ENCODE assay signal across 19 mouse cellular contexts in the genomic region with DNA sequence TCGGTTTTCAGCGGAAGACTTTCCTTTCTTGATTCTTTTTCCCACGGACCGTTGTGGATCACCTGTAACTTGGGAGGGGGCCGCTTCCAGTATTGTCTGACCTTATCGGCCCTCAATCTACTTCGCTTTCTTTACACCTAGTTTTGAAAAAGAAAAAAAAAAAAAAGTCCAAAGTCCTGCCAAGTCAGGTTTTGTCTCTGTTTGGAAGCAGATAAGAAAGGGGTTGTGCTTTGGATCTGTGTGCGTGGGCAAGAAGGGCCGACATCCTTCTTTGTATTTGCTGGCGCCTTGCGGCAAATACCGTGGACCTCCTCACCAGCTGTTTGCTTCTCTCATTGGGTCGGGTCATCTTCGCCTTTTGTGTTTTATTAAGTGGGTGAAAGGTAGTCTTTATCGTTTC. TPM values are rescaled to one million over a fixed set of nuclear protein-coding genes. Genes with fewer than 3 reads are reported as not detected.
DNase-seq lines count a peak whose midpoint lies in the region; ATAC-seq and TF ChIP-seq lines count a peak whose summit lies in the region.
"Had no signal": no experiment of that assay in that cellular context is flagged by ENCODE, and none has a peak within 500 bp of the region (broad histone marks: within the 10 kb centered on the region; RNA-seq: fewer than 3 reads in every experiment).

No protein-coding gene starts in this region.

- no peak overlapping the region for H3K4me3 ChIP-seq in heart, embryonic 10.5 days
- no peak overlapping the region for H3K4me3 ChIP-seq in heart, postnatal 0 days (ENCODE audit: low read depth, low read length)
- no peak overlapping the region for H3K4me3 ChIP-seq in lung, embryonic 16.5 days (ENCODE audit: low read length)
- H3K4me3 ChIP-seq: embryonic facial prominence, embryonic 12.5 days; erythroblast, embryonic 14.5 days; forebrain, embryonic 13.5 days; hindbrain, embryonic 15.5 days; limb, embryonic 15.5 days; midbrain, embryonic 15.5 days; myocyte had no signal

- H3K9me3 ChIP-seq in heart, embryonic 10.5 days: no peaks in the 10 kb centered on the region
- H3K9me3 ChIP-seq in heart, postnatal 0 days (replicated peaks; ENCODE audit: control insufficient read depth, low read length): no peaks in the 10 kb centered on the region
- H3K9me3 ChIP-seq in lung, embryonic 16.5 days (ENCODE audit: control insufficient read depth, low read length): no peaks in the 10 kb centered on the region
- H3K9me3 ChIP-seq: embryonic facial prominence, embryonic 12.5 days; forebrain, embryonic 13.5 days; hindbrain, embryonic 15.5 days; limb, embryonic 15.5 days; midbrain, embryonic 15.5 days had no signal

- no peak for DNase-seq in heart, embryonic 10.5 days (ENCODE audit: low spot score)
- DNase-seq in heart, adult 9 months (ENCODE audit: low spot score in 2 of 2): no peak
- DNase-seq in heart, postnatal 0 days (ENCODE audit: low spot score): no peak
- no peak for DNase-seq in heart, adult 18-20 months
- DNase-seq in lung, postnatal 36 days: no peak
- DNase-seq in left cerebral cortex, adult 8-10 months (ENCODE audit: low spot score in 2 of 2): no peak
- DNase-seq: adrenal gland, postnatal 10 days; cerebellum, adult 9-11 months; kidney, adult 18-20 months had no signal

- H3K36me3 ChIP-seq in heart, embryonic 10.5 days: peaks cover 25% of the 10 kb centered on the region
- H3K36me3 ChIP-seq in heart, postnatal 0 days (replicated peaks; ENCODE audit: control insufficient read depth, insufficient read depth, low read length): peaks cover 22% of the 10 kb centered on the region
- H3K36me3 ChIP-seq in lung, embryonic 16.5 days (ENCODE audit: control insufficient read depth, insufficient read depth, low read length): peaks cover 14% of the 10 kb centered on the region
- H3K36me3 ChIP-seq: G1E had no signal

- no peak overlapping the region for H3K9ac ChIP-seq in heart, postnatal 0 days (replicated peaks; ENCODE audit: low read depth, low read length)
- H3K9ac ChIP-seq in lung, embryonic 16.5 days (ENCODE audit: low read length): no peak overlapping the region
- H3K9ac ChIP-seq: embryonic facial prominence, embryonic 12.5 days; forebrain, embryonic 13.5 days; hindbrain, embryonic 15.5 days; limb, embryonic 15.5 days; midbrain, embryonic 15.5 days had no signal

- H3K4me2 ChIP-seq in heart, postnatal 0 days (ENCODE audit: low read depth, low read length): peak overlapping the region; percentile 35
- peak overlapping the region; percentile 13; the same call in 1 of the 2 replicates for H3K4me2 ChIP-seq in lung, embryonic 16.5 days (ENCODE audit: low read depth, low read length)
- H3K4me2 ChIP-seq: embryonic facial prominence, embryonic 12.5 days; forebrain, embryonic 13.5 days; hindbrain, embryonic 15.5 days; limb, embryonic 15.5 days; midbrain, embryonic 15.5 days had no signal

- WGBS in heart, embryonic 10.5 days: 75% methylated on average over 15 of the region's 15 CpGs
- 46% methylated on average over 15 of the region's 15 CpGs for WGBS in heart, postnatal 0 days
- 54% methylated on average over 15 of the region's 15 CpGs for WGBS in lung, embryonic 16.5 days

- peaks cover 57% of the 10 kb centered on the region for H3K4me1 ChIP-seq in heart, embryonic 10.5 days
- H3K4me1 ChIP-seq in heart, postnatal 0 days (ENCODE audit: control insufficient read depth, insufficient read depth): peaks cover 56% of the 10 kb centered on the region
- peaks cover 12% of the 10 kb centered on the region; the same call in 1 of the 2 replicates for H3K4me1 ChIP-seq in lung, embryonic 16.5 days (replicated peaks; ENCODE audit: control insufficient read depth, insufficient read depth, low read length)

- H3K27ac ChIP-seq in heart, embryonic 10.5 days: peak overlapping the region; percentile 67
- peak overlapping the region; percentile 50 for H3K27ac ChIP-seq in heart, postnatal 0 days (ENCODE audit: low read depth)
- H3K27ac ChIP-seq in lung, embryonic 16.5 days (ENCODE audit: low read length): no peak overlapping the region
- H3K27ac ChIP-seq: embryonic facial prominence, embryonic 12.5 days; forebrain, embryonic 13.5 days; hindbrain, embryonic 15.5 days; limb, embryonic 15.5 days; midbrain, embryonic 15.5 days had no signal

- H3K27me3 ChIP-seq in heart, embryonic 10.5 days (ENCODE audit: insufficient read depth, poor library complexity, severe bottlenecking): no peaks in the 10 kb centered on the region
- H3K27me3 ChIP-seq in heart, postnatal 0 days (ENCODE audit: control insufficient read depth, insufficient read depth, low read length): no peaks in the 10 kb centered on the region
- no peaks in the 10 kb centered on the region for H3K27me3 ChIP-seq in lung, embryonic 16.5 days (ENCODE audit: control insufficient read depth, insufficient read depth, low read depth, low read length)
- H3K27me3 ChIP-seq: embryonic facial prominence, embryonic 12.5 days; forebrain, embryonic 13.5 days; hindbrain, embryonic 15.5 days; limb, embryonic 15.5 days; midbrain, embryonic 15.5 days had no signal

- peak; percentile 21 for ATAC-seq in heart, postnatal 0 days (ENCODE audit: insufficient read depth, low read depth)
- no peak for ATAC-seq in lung, embryonic 16.5 days (ENCODE audit: low read depth)
- ATAC-seq: activated CD4-positive, CD25-positive, alpha-beta regulatory T cell, adult 4 months; forebrain, embryonic 13.5 days; midbrain, embryonic 15.5 days had no signal

- TF ChIP-seq CTCF in heart, postnatal 0 days (IDR thresholded peaks at IDR 0.05; ENCODE audit: low read depth): no peak

- no peak for TF ChIP-seq EP300 in heart, postnatal 0 days (IDR thresholded peaks at IDR 0.05; ENCODE audit: low read depth)

RNA-seq across cellular contexts. Expression of gene A930033H14Rik, which starts 52.5 kb away (rescaled TPM):
- 1.7 and 1.9 TPM in 2 replicates for polyA plus RNA-seq in heart, embryonic 10.5 days (2016; fragmentation: Nextera tagmentation; extraction: Ambion mirVana)
- 1.5 and 1.7 TPM in 2 replicates for total RNA-seq in heart, postnatal 0 days (2014; rRNA removed; ENCODE audit: low replicate concordance)
- polyA plus RNA-seq in heart, postnatal 0 days (2015; fragmentation: Nextera tagmentation; extraction: Ambion mirVana): 2.2 and 2.3 TPM in 2 replicates
- total RNA-seq in heart, adult 18-20 months (2021): under 1 TPM; 0.72 to 0.85 TPM
- polyA plus RNA-seq in lung, embryonic 16.5 days (2015; fragmentation: Nextera tagmentation; extraction: Ambion mirVana): 1.2 and 1.5 TPM in 2 replicates
- 1 to 10 TPM; 2.3 to 3.3 (median 2.9) TPM for total RNA-seq in left cerebral cortex, adult 8-10 months (2022)
- polyA plus RNA-seq: activated CD4-positive, CD25-positive, alpha-beta regulatory T cell, adult 4 months; erythroblast, embryonic 14.5 days; G1E had no signal
